Mouse (Mus musculus): ENCODE measurements at regions not wholly inside any gene's neighbourhood (a gene's known extent, or its start where the extent isn't known, plus 50 kb on each side); places are given as distances from the start of the nearest gene placed in this dataset.

- no peak for TF ChIP-seq CTCF (IDR thresholded peaks at IDR 0.05)
- ATAC-seq (ENCODE audit: low FRiP score) (no peak), DNase-seq (ENCODE audit: low spot score) (peak; percentile 36)
- Histone ChIP-seq H3K4me3 (ENCODE audit: low read depth, low read length) (no peak overlapping the region), H3K9ac (replicated peaks; ENCODE audit: low read length, poor library complexity, severe bottlenecking) (no peak overlapping the region), H3K27ac (ENCODE audit: low read depth, low read length) (no peak overlapping the region), H3K4me1 (ENCODE audit: insufficient read depth, low read length) (no peaks in the 10 kb centered on the region), H3K36me3 (ENCODE audit: insufficient read depth, low read length) (no peaks in the 10 kb centered on the region), H3K4me2 (ENCODE audit: low read depth, low read length, poor library complexity, severe bottlenecking) (no peak overlapping the region), H3K9me3 (ENCODE audit: low read length) (no peaks in the 10 kb centered on the region), H3K27me3 (ENCODE audit: insufficient read depth, low read length) (no peaks in the 10 kb centered on the region)
- 34% methylated on average over 2 of the region's 2 CpGs for WGBS
Measured at GRCm38 (mm10) chr16:63278259-63278697, 424.2 kb downstream of the Pros1 start.

GRCm38 (mm10) chr16:63287655-63288054, 433.5 kb downstream of the Pros1 start:
- 89% methylated on average over 7 of the region's 7 CpGs for WGBS
- no peak overlapping the region for H3K4me3 ChIP-seq (ENCODE audit: low read depth, low read length)
- no peak overlapping the region for H3K9ac ChIP-seq (replicated peaks; ENCODE audit: low read length, poor library complexity, severe bottlenecking)
- ATAC-seq (ENCODE audit: low FRiP score) (no peak), DNase-seq (ENCODE audit: low spot score) (no peak)
- H3K9me3 ChIP-seq (ENCODE audit: low read length), result no peaks in the 10 kb centered on the region
- no peaks in the 10 kb centered on the region for H3K27me3 ChIP-seq (ENCODE audit: insufficient read depth, low read length)
- no peak overlapping the region for H3K27ac ChIP-seq (ENCODE audit: low read depth, low read length)
- no peak overlapping the region for H3K4me2 ChIP-seq (ENCODE audit: low read depth, low read length, poor library complexity, severe bottlenecking)
- no peaks in the 10 kb centered on the region for H3K4me1 ChIP-seq (ENCODE audit: insufficient read depth, low read length)
- H3K36me3 ChIP-seq (ENCODE audit: insufficient read depth, low read length), result no peaks in the 10 kb centered on the region
- no peak for TF ChIP-seq CTCF (IDR thresholded peaks at IDR 0.05)

GRCm38 (mm10) chr16:63311676-63312075, 457.6 kb downstream of the Pros1 start:
- no peaks in the 10 kb centered on the region for H3K4me1 ChIP-seq (ENCODE audit: insufficient read depth, low read length)
- H3K9ac ChIP-seq (replicated peaks; ENCODE audit: low read length, poor library complexity, severe bottlenecking), result no peak overlapping the region
- H3K27ac ChIP-seq (ENCODE audit: low read depth, low read length), result no peak overlapping the region
- H3K4me2 ChIP-seq (ENCODE audit: low read depth, low read length, poor library complexity, severe bottlenecking), result no peak overlapping the region
- DNase-seq (ENCODE audit: low spot score), result no peak
- H3K27me3 ChIP-seq (ENCODE audit: insufficient read depth, low read length), result no peaks in the 10 kb centered on the region
- H3K36me3 ChIP-seq (ENCODE audit: insufficient read depth, low read length), result no peaks in the 10 kb centered on the region
- no peak overlapping the region for H3K4me3 ChIP-seq (ENCODE audit: low read depth, low read length)
- WGBS, result 90% methylated on average over 1 of the region's 1 CpGs
- H3K9me3 ChIP-seq (ENCODE audit: low read length), result no peaks in the 10 kb centered on the region
- no peak for TF ChIP-seq CTCF (IDR thresholded peaks at IDR 0.05)
- no peak for ATAC-seq (ENCODE audit: low FRiP score)

DNA sequence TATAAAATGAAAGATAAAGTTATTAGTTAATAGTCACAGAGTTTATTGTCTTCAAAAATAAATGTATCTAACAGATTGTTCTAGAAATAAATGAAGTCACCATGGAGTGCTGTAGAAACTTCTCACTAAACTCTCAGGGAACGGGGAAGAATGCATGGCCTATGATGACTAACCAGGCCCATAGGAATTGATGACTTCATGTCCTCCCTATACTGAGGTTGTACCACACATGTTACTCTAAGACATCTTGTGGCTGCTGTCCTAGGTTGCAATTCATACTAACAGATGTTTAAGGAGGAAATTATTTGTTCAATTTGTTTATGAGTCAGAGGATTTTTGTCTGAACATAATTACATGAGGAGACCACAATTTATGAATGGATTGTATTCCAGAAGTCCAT, 459.4 kb downstream of the Pros1 start:
- H3K27me3 ChIP-seq (ENCODE audit: insufficient read depth, low read length), result no peaks in the 10 kb centered on the region
- WGBS, result 93% methylated on average over 1 of the region's 1 CpGs
- no peaks in the 10 kb centered on the region for H3K4me1 ChIP-seq (ENCODE audit: insufficient read depth, low read length)
- no peak overlapping the region for H3K27ac ChIP-seq (ENCODE audit: low read depth, low read length)
- no peak overlapping the region for H3K4me2 ChIP-seq (ENCODE audit: low read depth, low read length, poor library complexity, severe bottlenecking)
- no peaks in the 10 kb centered on the region for H3K9me3 ChIP-seq (ENCODE audit: low read length)
- H3K4me3 ChIP-seq (ENCODE audit: low read depth, low read length), result no peak overlapping the region
- no peak for ATAC-seq (ENCODE audit: low FRiP score)
- H3K9ac ChIP-seq (replicated peaks; ENCODE audit: low read length, poor library complexity, severe bottlenecking), result no peak overlapping the region
- no peak for DNase-seq (ENCODE audit: low spot score)
- TF ChIP-seq CTCF (IDR thresholded peaks at IDR 0.05), result no peak
- H3K36me3 ChIP-seq (ENCODE audit: insufficient read depth, low read length), result no peaks in the 10 kb centered on the region

DNA sequence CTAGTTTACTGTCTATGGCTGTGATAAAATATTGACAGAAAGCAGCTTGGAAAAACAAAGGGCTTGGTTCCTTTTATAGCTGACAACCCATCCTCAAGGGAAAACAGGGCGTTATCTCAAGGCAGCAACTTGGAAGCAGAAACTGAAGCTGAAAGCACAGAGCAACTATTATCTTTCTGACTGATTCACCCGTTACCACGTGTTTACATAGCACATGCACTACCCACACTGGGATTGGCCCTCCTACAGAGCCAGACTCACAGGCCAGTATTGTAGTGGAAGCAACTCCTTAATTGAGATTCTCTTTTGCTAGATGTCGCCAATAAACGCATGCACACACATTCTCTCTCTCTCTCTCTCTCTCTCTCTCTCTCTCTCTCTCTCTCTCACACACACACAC, 465.5 kb downstream of the Pros1 start:
- DNase-seq (ENCODE audit: low spot score) (no peak), ATAC-seq (ENCODE audit: low FRiP score) (no peak)
- Histone ChIP-seq H3K9me3 (ENCODE audit: low read length) (no peaks in the 10 kb centered on the region), H3K4me3 (ENCODE audit: low read depth, low read length) (no peak overlapping the region), H3K27me3 (ENCODE audit: insufficient read depth, low read length) (no peaks in the 10 kb centered on the region), H3K36me3 (ENCODE audit: insufficient read depth, low read length) (no peaks in the 10 kb centered on the region), H3K27ac (ENCODE audit: low read depth, low read length) (no peak overlapping the region), H3K4me2 (ENCODE audit: low read depth, low read length, poor library complexity, severe bottlenecking) (no peak overlapping the region), H3K4me1 (ENCODE audit: insufficient read depth, low read length) (no peaks in the 10 kb centered on the region), H3K9ac (replicated peaks; ENCODE audit: low read length, poor library complexity, severe bottlenecking) (no peak overlapping the region)
- no peak for TF ChIP-seq CTCF (IDR thresholded peaks at IDR 0.05)
- 51% methylated on average over 5 of the region's 5 CpGs for WGBS

DNA sequence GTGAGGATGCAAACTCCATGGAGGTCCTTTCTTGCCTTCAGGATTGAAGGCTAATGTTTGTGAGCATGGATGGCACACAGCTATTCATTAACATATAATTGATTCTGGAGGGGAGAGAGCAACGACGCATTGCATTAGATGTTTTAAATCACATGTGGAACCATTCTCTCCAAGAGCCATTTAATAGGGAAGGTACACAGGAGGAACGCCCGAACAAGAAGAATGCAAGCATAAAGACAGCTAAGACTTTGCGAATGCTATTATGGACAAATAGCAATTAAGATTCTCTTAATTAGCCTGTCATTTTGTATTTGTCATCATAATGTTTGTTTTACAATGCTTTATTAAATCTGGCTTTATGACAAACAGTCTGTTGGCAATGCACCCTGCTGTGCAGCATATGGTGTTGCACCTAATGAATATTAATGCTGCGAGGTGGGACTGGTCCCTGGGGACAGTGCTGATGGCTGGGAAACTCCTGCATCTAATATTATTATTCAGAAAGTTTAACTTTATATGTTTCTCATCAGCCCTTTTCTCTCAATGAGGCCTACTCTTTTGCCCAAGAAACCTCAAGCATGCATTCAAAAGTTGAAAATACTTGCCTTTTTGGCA, 497.5 kb downstream of the Pros1 start:
- no peak overlapping the region for H3K27ac ChIP-seq (ENCODE audit: low read depth, low read length)

More for the DNA sequence above, 497.5 kb downstream of the Pros1 start:
- H3K4me1 ChIP-seq (ENCODE audit: insufficient read depth, low read length), result no peaks in the 10 kb centered on the region
- no peak for ATAC-seq (ENCODE audit: low FRiP score)
- H3K4me3 ChIP-seq (ENCODE audit: low read depth, low read length), result no peak overlapping the region
- H3K4me2 ChIP-seq (ENCODE audit: low read depth, low read length, poor library complexity, severe bottlenecking), result no peak overlapping the region
- H3K9ac ChIP-seq (replicated peaks; ENCODE audit: low read length, poor library complexity, severe bottlenecking), result no peak overlapping the region
- H3K36me3 ChIP-seq (ENCODE audit: insufficient read depth, low read length), result no peaks in the 10 kb centered on the region
- H3K27me3 ChIP-seq (ENCODE audit: insufficient read depth, low read length), result no peaks in the 10 kb centered on the region
- WGBS, result 60% methylated on average over 6 of the region's 6 CpGs
- no peak for TF ChIP-seq CTCF (IDR thresholded peaks at IDR 0.05)
- no peaks in the 10 kb centered on the region for H3K9me3 ChIP-seq (ENCODE audit: low read length)
- peak; percentile 62 for DNase-seq (ENCODE audit: low spot score)

Measured in midbrain, postnatal 0 days (tissue).